Mouse (Mus musculus) G1E (cell line): Measurements from ENCODE around the gene Med20.

ENCODE experiments used
- CTCF ChIP-seq: IDR thresholded peaks from 2 replicates; pipeline ENCODE4 v1.5.1; 2012; ENCODE audit warnings: low read depth, low read length, inconsistent platforms, mixed read lengths
- GATA1 ChIP-seq: IDR thresholded peaks from 2 replicates; pipeline ENCODE4 v1.6.1; 2012; ENCODE audit warnings: borderline replicate concordance, low read length, inconsistent platforms, mixed read lengths
- GATA2 ChIP-seq: IDR thresholded peaks from 2 replicates; pipeline ENCODE4 v1.6.1; 2012; ENCODE audit warnings: low read depth, low read length, inconsistent platforms, borderline replicate concordance
- TAL1 ChIP-seq: conservative IDR thresholded peaks from 2 replicates; pipeline ENCODE4 v1.6.1; 2012; ENCODE audit warnings: low read depth, low read length, inconsistent platforms, mixed read lengths

- TF ChIP-seq CTCF, result no peak
- no peak for TF ChIP-seq GATA1
- no peak for TF ChIP-seq GATA2
- TF ChIP-seq TAL1, result no peak
Observed at GRCm38 (mm10) chr17:47602289-47602688, 9.1 kb upstream of the Med20 start.
